Comparison of ENCODE assay signal across 8 mouse cellular contexts in genomic region chr3:116340950-116341624, GRCm38 (mm10).
DNase-seq lines count a peak whose midpoint lies in the region; ATAC-seq lines count a peak whose summit lies in the region.

No protein-coding gene starts in this region.

- H3K4me3 ChIP-seq in hindbrain, embryonic 16.5 days (ENCODE audit: low read length): no peak overlapping the region

- ATAC-seq in hindbrain, embryonic 16.5 days: peak; percentile 86

- no peaks in the 10 kb centered on the region for H3K36me3 ChIP-seq in hindbrain, embryonic 16.5 days (ENCODE audit: control insufficient read depth, insufficient read depth, low read length)

- H3K9ac ChIP-seq in hindbrain, embryonic 16.5 days (ENCODE audit: low read depth, low read length): no peak overlapping the region

- H3K4me1 ChIP-seq in hindbrain, embryonic 16.5 days (ENCODE audit: control insufficient read depth, insufficient read depth, low read depth, low read length): no peaks in the 10 kb centered on the region

- no peaks in the 10 kb centered on the region for H3K9me3 ChIP-seq in hindbrain, embryonic 16.5 days (ENCODE audit: control insufficient read depth, low read length)

- DNase-seq in WW6 (ENCODE audit: low read depth, low spot score): peak; percentile 71
- peak; percentile 26 for DNase-seq in cerebellum, adult 9-11 months
- peak; percentile 49 to 54 for DNase-seq in frontal cortex, postnatal 25 days (ENCODE audit: low spot score in 2 of 2)
- peak; percentile 70 for DNase-seq in left cerebral cortex, adult 11 months (ENCODE audit: low spot score)
- DNase-seq in lung, postnatal 36 days: peak; percentile 92
- DNase-seq in right cerebral cortex, postnatal 10 days (ENCODE audit: low spot score in 2 of 2): peak; percentile 62 to 74
- peak; percentile 57 for DNase-seq in yolk sac, embryonic 10.5 days (ENCODE audit: low spot score)

- H3K27me3 ChIP-seq in hindbrain, embryonic 16.5 days (replicated peaks; ENCODE audit: control insufficient read depth, insufficient read depth, low read length): no peaks in the 10 kb centered on the region

- H3K27ac ChIP-seq in hindbrain, embryonic 16.5 days (ENCODE audit: low read depth, low read length): no peak overlapping the region

- H3K4me2 ChIP-seq in hindbrain, embryonic 16.5 days (ENCODE audit: low read length): peak overlapping the region; percentile 3

- WGBS in hindbrain, embryonic 16.5 days: 53% methylated on average over 19 of the region's 19 CpGs

Comparison
In these comparisons a context has a peak if more than half of its experiments do, and no peak if none do; other contexts are left out.
1. DNase-seq: peak in every context shown above with its lines; median percentile 92 in lung, postnatal 36 days; 71 in WW6; 70 in left cerebral cortex, adult 11 months; 68 in right cerebral cortex, postnatal 10 days; 57 in yolk sac, embryonic 10.5 days; 52 in frontal cortex, postnatal 25 days; 26 in cerebellum, adult 9-11 months.